Mouse (Mus musculus) lung, postnatal 14 days (tissue): ENCODE data around the gene Ifi209.
"Not testable (repeated sequence)": the region's sequence is repeated elsewhere in the genome, so short reads cannot be mapped to it uniquely, and the experiment has no call there.

Experiments
- DNase-seq: peaks from one replicate; pipeline ENCODE4 v3.0.0; 2021

Ifi209 gene

GRCm38 (mm10) chr1:173630622-173631021, at the start of gene Ifi209:
Ifi209 (plus strand) TSS chr1:173630917.
- not testable (repeated sequence) for DNase-seq

- not testable (repeated sequence) for DNase-seq
Measured at GRCm38 (mm10) chr1:173589698-173590097, 41.0 kb upstream of the Ifi209 start.

GRCm38 (mm10) chr1:173598838-173599494, 31.8 kb upstream of the Ifi209 start, which contains the start of gene Ifi213:
Ifi213 (minus strand) TSS chr1:173599274.
- not testable (repeated sequence) for DNase-seq

GRCm38 (mm10) chr1:173610291-173610690, 20.4 kb upstream of the Ifi209 start:
- DNase-seq, result not testable (repeated sequence)

GRCm38 (mm10) chr1:173622216-173622615, 8.5 kb upstream of the Ifi209 start:
- DNase-seq, result not testable (repeated sequence)

- no peak for DNase-seq
Measured at GRCm38 (mm10) chr1:173624052-173624451, 6.7 kb upstream of the Ifi209 start.

- DNase-seq, result no peak
Measured at GRCm38 (mm10) chr1:173626686-173627085, 4.0 kb upstream of the Ifi209 start.

- DNase-seq, result no peak
Measured at GRCm38 (mm10) chr1:173633969-173634645, 3.4 kb downstream of the Ifi209 start.

GRCm38 (mm10) chr1:173645393-173645792, 14.7 kb downstream of the Ifi209 start:
- DNase-seq, result no peak

- no peak for DNase-seq
Measured at GRCm38 (mm10) chr1:173657973-173658372, 27.3 kb downstream of the Ifi209 start.

GRCm38 (mm10) chr1:173673458-173674097, 42.9 kb downstream of the Ifi209 start, which contains the start of gene Ifi208:
Ifi208 (plus strand) TSS chr1:173673675.
- DNase-seq, result peak; percentile 3

GRCm38 (mm10) chr1:173678605-173679004, 47.9 kb downstream of the Ifi209 start:
- DNase-seq, result not testable (repeated sequence)

- no peak for DNase-seq
Measured at GRCm38 (mm10) chr1:173694270-173694669, 63.6 kb downstream of the Ifi209 start.
